Mouse (Mus musculus) heart, embryonic 11.5 days (tissue): ENCODE measurements around the gene Gab1. TPM values are rescaled to one million over a fixed set of nuclear protein-coding genes. Genes with fewer than 3 reads are reported as not detected.

Experiments used
- ATAC-seq: fragments of 200-750 bp; cut with Nextera tagmentation; replicated peaks from 2 replicates; pipeline ENCODE4 v1.8.0; 2017; ENCODE audit warnings: moderate library complexity; ENCODE audit not compliant: insufficient number of reproducible peaks, low FRiP score, low TSS enrichment
- H3K27ac ChIP-seq: fragments of 300-500 bp; sonication (generic); 2 replicates; pipeline ENCODE4 v1.5.1; 2014; ENCODE audit warnings: mild to moderate bottlenecking, low read depth, low read length
- H3K27me3 ChIP-seq: fragments of 300-500 bp; sonication (generic); 2 replicates; pipeline ENCODE4 v1.6.1; 2014; ENCODE audit warnings: mild to moderate bottlenecking, low read length, mixed read lengths; ENCODE audit not compliant: control insufficient read depth, insufficient read depth
- H3K36me3 ChIP-seq: fragments of 300-500 bp; sonication (generic); 2 replicates; pipeline ENCODE4 v1.6.1; 2014; ENCODE audit warnings: mild to moderate bottlenecking, low read length, moderate library complexity, mixed read lengths; ENCODE audit not compliant: control insufficient read depth, insufficient read depth
- H3K4me1 ChIP-seq: fragments of 300-500 bp; sonication (generic); 2 replicates; pipeline ENCODE4 v1.6.1; 2014; ENCODE audit warnings: low read length; ENCODE audit not compliant: control insufficient read depth, insufficient read depth
- H3K4me2 ChIP-seq: fragments of 300-500 bp; sonication (generic); 2 replicates; pipeline ENCODE4 v1.6.1; 2014; ENCODE audit warnings: mild to moderate bottlenecking, moderate library complexity
- H3K4me3 ChIP-seq: fragments of 300-500 bp; sonication (generic); 2 replicates; pipeline ENCODE4 v1.5.1; 2014; ENCODE audit warnings: low read depth, low read length
- H3K9ac ChIP-seq: fragments of 300-500 bp; sonication (generic); 2 replicates; pipeline ENCODE4 v1.6.1; 2014; ENCODE audit warnings: mild to moderate bottlenecking, low read depth, low read length, moderate library complexity
- H3K9me3 ChIP-seq: fragments of 300-500 bp; sonication (generic); replicated peaks from 2 replicates; pipeline ENCODE4 v1.6.1; 2016; ENCODE audit warnings: low read length; ENCODE audit not compliant: control insufficient read depth
- WGBS: fragments of 180-500 bp; shearing (Covaris S2); extraction: QIAGEN DNeasy Blood & Tissue Kit; methylation state at CpG from one replicate; pipeline ENCODE4 v1.1.7; 2014; ENCODE audit not compliant: insufficient replicate concordance; 5-methylcytosine and 5-hydroxymethylcytosine counted together
- polyA plus RNA-seq: library from polyadenylated mRNA; unstranded; fragments of >200 nt; fragmentation: Nextera tagmentation; extraction: Ambion mirVana; gene quantifications from 2 replicates; pipeline ENCODE4 v1.2.1, GENCODE M21; 2014

The Gab1 gene
- polyA plus RNA-seq, 1 experiment from 2014 or later: 35.0 TPM

GRCm38 (mm10) chr8:80817065-80817464 lies 63.3 kb downstream of the Gab1 start:
- WGBS: 81% methylated on average over 2 of the region's 2 CpGs
- H3K4me2 ChIP-seq: no peak overlapping the region
- no peak overlapping the region for H3K9ac ChIP-seq
- H3K36me3 ChIP-seq: no peaks in the 10 kb centered on the region
- no peaks in the 10 kb centered on the region for H3K27me3 ChIP-seq
- H3K4me3 ChIP-seq: no peak overlapping the region
- H3K4me1 ChIP-seq: peaks cover 46% of the 10 kb centered on the region
- no peak for ATAC-seq
- H3K9me3 ChIP-seq: no peaks in the 10 kb centered on the region
- no peak overlapping the region for H3K27ac ChIP-seq

GRCm38 (mm10) chr8:80815179-80815578 lies 65.1 kb downstream of the Gab1 start:
- no peak overlapping the region for H3K9ac ChIP-seq
- H3K27ac ChIP-seq: no peak overlapping the region
- 78% methylated on average over 6 of the region's 6 CpGs for WGBS
- H3K9me3 ChIP-seq: no peaks in the 10 kb centered on the region
- H3K4me3 ChIP-seq: no peak overlapping the region
- no peaks in the 10 kb centered on the region for H3K27me3 ChIP-seq
- no peak overlapping the region for H3K4me2 ChIP-seq
- ATAC-seq: no peak
- peaks cover 54% of the 10 kb centered on the region for H3K4me1 ChIP-seq
- no peaks in the 10 kb centered on the region for H3K36me3 ChIP-seq

GRCm38 (mm10) chr8:80814087-80814791 lies 66.1 kb downstream of the Gab1 start:
- H3K9me3 ChIP-seq: no peaks in the 10 kb centered on the region
- H3K27ac ChIP-seq: no peak overlapping the region
- H3K27me3 ChIP-seq: no peaks in the 10 kb centered on the region
- no peak overlapping the region for H3K4me3 ChIP-seq
- H3K4me2 ChIP-seq: no peak overlapping the region; the same call in 1 of the 2 replicates
- ATAC-seq: peak; percentile 65; the same call in 1 of the 2 replicates
- no peak overlapping the region for H3K9ac ChIP-seq
- peaks cover 50% of the 10 kb centered on the region for H3K4me1 ChIP-seq
- 35% methylated on average over 13 of the region's 13 CpGs for WGBS
- H3K36me3 ChIP-seq: no peaks in the 10 kb centered on the region; the same call in 1 of the 2 replicates

- H3K36me3 ChIP-seq: no peaks in the 10 kb centered on the region; the same call in 1 of the 2 replicates
- no peak overlapping the region for H3K27ac ChIP-seq
- no peak overlapping the region for H3K4me2 ChIP-seq
- no peak for ATAC-seq
- no peaks in the 10 kb centered on the region for H3K27me3 ChIP-seq
- 76% methylated on average over 5 of the region's 5 CpGs for WGBS
- H3K4me3 ChIP-seq: no peak overlapping the region
- no peaks in the 10 kb centered on the region for H3K9me3 ChIP-seq
- H3K9ac ChIP-seq: no peak overlapping the region
- peaks cover 53% of the 10 kb centered on the region for H3K4me1 ChIP-seq
Observed at GRCm38 (mm10) chr8:80813439-80813838, 66.9 kb downstream of the Gab1 start.

GRCm38 (mm10) chr8:80811591-80811991 lies 68.7 kb downstream of the Gab1 start:
- ATAC-seq: peak; percentile 28; the same call in 1 of the 2 replicates
- Histone ChIP-seq H3K4me1 (peaks cover 62% of the 10 kb centered on the region), H3K36me3 (no peaks in the 10 kb centered on the region; the same call in 1 of the 2 replicates), H3K4me3 (no peak overlapping the region), H3K4me2 (peak overlapping the region; percentile 52), H3K9me3 (no peaks in the 10 kb centered on the region), H3K9ac (peak overlapping the region; percentile 31; the same call in 1 of the 2 replicates), H3K27me3 (no peaks in the 10 kb centered on the region), H3K27ac (peak overlapping the region; percentile 94)
- WGBS: 24% methylated on average over 4 of the region's 4 CpGs

GRCm38 (mm10) chr8:80810916-80811315 lies 69.4 kb downstream of the Gab1 start:
- no peaks in the 10 kb centered on the region; the same call in 1 of the 2 replicates for H3K36me3 ChIP-seq
- no peaks in the 10 kb centered on the region for H3K27me3 ChIP-seq
- peak overlapping the region; percentile 52 for H3K4me2 ChIP-seq
- 35% methylated on average over 4 of the region's 4 CpGs for WGBS
- peaks cover 68% of the 10 kb centered on the region for H3K4me1 ChIP-seq
- no peak for ATAC-seq
- H3K27ac ChIP-seq: peak overlapping the region; percentile 94
- no peak overlapping the region for H3K4me3 ChIP-seq
- H3K9ac ChIP-seq: peak overlapping the region; percentile 31; the same call in 1 of the 2 replicates
- H3K9me3 ChIP-seq: no peaks in the 10 kb centered on the region

GRCm38 (mm10) chr8:80810442-80810841 lies 69.9 kb downstream of the Gab1 start:
- WGBS: 91% methylated on average over 5 of the region's 5 CpGs
- Histone ChIP-seq H3K4me3 (no peak overlapping the region), H3K9me3 (no peaks in the 10 kb centered on the region), H3K36me3 (no peaks in the 10 kb centered on the region; the same call in 1 of the 2 replicates), H3K4me1 (peaks cover 68% of the 10 kb centered on the region), H3K4me2 (no peak overlapping the region), H3K27me3 (no peaks in the 10 kb centered on the region), H3K27ac (peak overlapping the region; percentile 94; the same call in 1 of the 2 replicates), H3K9ac (no peak overlapping the region)
- no peak for ATAC-seq

- ATAC-seq: no peak
- WGBS: 47% methylated on average over 13 of the region's 13 CpGs
Observed at GRCm38 (mm10) chr8:80807807-80808505, 72.4 kb downstream of the Gab1 start.

More at GRCm38 (mm10) chr8:80807807-80808505, 72.4 kb downstream of the Gab1 start:
- H3K4me1 ChIP-seq: peaks cover 68% of the 10 kb centered on the region
- no peaks in the 10 kb centered on the region for H3K9me3 ChIP-seq
- H3K36me3 ChIP-seq: no peaks in the 10 kb centered on the region; the same call in 1 of the 2 replicates
- no peaks in the 10 kb centered on the region for H3K27me3 ChIP-seq
- H3K4me3 ChIP-seq: no peak overlapping the region
- H3K27ac ChIP-seq: peak overlapping the region; percentile 71
- peak overlapping the region; percentile 35 for H3K4me2 ChIP-seq
- no peak overlapping the region for H3K9ac ChIP-seq
